Mouse (Mus musculus): Measurements from ENCODE around the gene Pax3.

The Pax3 gene

DNA sequence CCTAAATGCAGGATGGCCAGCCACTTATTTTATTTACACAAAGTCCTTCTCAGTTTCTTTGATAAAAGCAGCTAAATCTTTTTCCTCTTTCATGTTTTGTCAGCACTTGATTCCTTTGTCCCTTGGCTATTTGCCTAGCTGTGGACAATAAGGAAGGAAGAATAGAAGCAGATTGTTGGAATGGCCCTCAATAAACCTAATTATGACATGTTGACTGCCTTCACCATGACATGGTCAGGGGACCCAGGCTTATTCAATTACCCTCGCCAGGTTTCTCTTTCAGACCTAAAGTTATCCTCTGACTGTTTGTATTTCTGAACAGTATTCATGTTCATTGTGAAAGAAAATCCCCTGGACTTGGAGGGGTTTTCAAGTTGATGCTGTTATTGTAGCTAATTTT, 25.3 kb downstream of the Pax3 start:
- no peak for DNase-seq

GRCm38 (mm10) chr1:78170771-78171170, 26.2 kb downstream of the Pax3 start:
- no peak for DNase-seq

GRCm38 (mm10) chr1:78168796-78169195, 28.1 kb downstream of the Pax3 start:
- no peak for DNase-seq

GRCm38 (mm10) chr1:78167577-78168286, 29.2 kb downstream of the Pax3 start:
- no peak for DNase-seq

GRCm38 (mm10) chr1:78161745-78162144, 35.2 kb downstream of the Pax3 start:
- DNase-seq, result no peak

GRCm38 (mm10) chr1:78157930-78158329, 39.0 kb downstream of the Pax3 start:
- no peak for DNase-seq

DNA sequence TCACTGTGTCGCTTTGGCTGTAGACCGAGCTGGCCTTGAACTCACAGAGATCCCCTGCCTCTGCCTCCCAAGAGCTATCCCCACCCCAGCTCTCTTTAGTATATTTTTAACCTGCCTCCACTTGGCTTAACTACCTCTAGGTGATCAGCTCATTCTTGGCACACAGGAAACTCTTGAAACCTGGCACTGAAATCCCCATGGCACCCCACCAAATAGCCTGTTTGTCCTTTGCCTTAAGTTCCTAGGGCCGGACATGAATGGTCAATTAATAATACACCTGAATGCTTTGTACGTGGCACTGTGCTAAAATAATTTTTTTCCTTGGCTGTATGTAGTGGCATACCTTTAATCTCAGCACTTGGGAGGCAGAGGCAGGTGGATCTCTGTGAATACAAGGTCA, 41.1 kb downstream of the Pax3 start:
- DNase-seq, result no peak

GRCm38 (mm10) chr1:78148011-78148623, 48.8 kb downstream of the Pax3 start:
- no peak for DNase-seq

DNA sequence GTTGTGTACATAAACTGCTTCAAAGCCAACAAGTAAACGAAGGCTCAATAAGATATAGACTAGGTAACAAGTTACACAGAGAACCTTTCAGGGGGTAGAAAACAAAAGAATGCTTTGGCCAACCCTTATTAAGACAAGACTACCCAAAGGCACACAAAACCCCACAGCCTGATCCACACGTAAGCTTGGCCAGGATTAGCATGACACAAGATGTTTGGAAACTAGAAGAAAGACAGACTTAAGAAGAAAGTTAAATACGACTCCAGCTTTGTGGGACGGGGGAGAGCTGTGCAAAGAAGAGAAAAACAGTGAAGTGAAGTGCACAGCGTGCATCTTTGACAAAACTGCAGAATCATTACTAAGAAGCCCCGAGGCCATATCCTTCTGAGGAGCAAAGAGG, 53.5 kb downstream of the Pax3 start:
- DNase-seq, result no peak

- DNase-seq, result no peak
Observed at GRCm38 (mm10) chr1:78142912-78143311, 54.0 kb downstream of the Pax3 start.

DNA sequence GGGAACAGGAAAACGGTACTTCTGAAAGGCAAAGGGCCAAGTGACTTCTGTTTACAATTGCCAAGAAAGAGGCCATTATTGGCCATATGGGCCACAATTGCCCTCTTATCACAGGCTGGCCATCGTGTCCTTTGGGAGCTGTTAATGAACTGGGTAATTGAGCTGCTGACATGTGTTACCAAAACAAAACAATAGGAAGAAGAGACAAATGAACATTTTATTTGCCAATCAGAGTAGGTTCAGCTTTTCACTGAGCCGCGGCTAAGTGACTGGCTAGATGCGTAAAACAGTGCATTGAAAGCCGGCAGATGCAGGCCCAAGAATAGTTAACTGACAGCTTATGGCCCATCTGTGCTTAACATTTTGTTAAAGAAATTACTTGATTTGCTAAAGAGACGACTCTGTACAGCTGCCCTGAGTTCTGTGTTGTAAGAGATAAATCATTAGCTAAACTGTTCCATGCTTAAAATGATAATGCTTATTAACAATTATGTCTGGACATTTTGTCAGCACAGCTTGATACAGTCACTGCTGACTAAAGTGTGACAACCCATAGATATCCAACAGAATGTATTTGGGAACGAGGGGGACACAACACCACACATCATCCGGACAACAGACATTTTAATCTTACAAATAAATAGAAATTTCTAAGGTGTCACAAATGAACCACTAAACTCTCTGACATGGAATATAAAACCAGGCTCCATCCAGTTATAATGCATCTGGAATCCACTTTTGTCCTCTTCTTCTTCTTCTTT, 55.0 kb downstream of the Pax3 start:
- no peak for DNase-seq

DNA sequence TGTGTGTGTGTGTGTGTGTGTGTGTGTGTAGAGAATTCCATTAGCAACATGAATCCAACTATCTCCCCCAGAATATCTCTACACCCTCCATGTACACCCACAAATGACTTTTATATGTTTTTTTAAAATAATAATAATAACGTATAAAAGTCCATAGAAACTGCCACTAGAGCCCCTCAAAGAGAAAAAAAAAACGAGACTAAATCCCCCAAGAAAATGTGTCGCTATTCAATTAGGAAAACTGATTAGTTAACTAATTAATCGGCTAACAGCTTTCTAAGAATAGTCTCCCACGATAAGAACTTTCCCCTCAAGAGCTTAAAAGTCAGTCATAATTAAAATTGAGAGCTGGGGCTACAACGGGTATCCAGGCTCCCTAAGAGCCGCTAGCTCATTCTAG, 55.6 kb downstream of the Pax3 start:
- DNase-seq, result no peak

DNA sequence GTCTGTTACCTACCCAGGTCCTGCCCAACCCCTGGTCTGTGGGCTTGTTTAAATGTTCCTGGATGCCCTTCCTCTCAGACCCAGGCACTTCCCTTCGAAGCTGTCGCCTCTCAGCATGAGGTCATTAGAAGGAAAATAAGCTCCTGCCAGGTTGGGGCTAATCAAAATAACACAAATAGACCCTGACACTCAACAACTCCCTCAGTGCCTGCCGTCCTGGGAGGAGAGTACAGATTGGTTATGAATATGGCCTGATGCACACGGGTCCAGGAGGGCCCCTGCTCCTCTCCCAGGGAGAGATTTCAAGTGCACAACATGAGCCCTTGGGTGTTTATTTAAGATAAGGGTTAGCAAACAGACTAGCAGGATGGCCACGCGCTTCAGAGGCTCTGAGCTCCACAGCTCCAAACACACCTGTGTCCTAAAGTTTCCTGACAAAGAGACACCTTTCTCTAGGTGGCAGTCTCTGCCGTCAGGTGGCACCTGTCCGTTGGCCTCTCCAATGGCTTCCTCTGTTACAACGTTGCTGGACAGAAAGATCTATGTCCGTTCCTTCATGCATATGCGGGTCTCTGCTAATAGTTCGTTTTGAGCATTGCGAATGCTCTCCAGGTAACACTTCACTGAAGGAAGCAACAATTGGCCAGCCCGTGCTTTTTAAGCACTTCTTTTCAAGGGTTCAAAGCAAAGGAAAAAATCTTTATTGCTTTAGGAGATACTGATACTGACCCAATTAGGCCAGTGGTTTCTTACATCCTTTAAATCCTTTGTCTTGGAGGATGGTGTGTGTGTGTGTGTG, 56.2 kb downstream of the Pax3 start:
- DNase-seq, result no peak

- DNase-seq, result no peak
Observed at GRCm38 (mm10) chr1:78139287-78139686, 57.6 kb downstream of the Pax3 start.

- no peak for DNase-seq
Observed at GRCm38 (mm10) chr1:78129267-78129666, 67.7 kb downstream of the Pax3 start.

- no peak for DNase-seq
Observed at GRCm38 (mm10) chr1:78119899-78120560, 76.9 kb downstream of the Pax3 start.

GRCm38 (mm10) chr1:78116046-78116445, 80.9 kb downstream of the Pax3 start:
- no peak for DNase-seq

- DNase-seq, result no peak
Observed at GRCm38 (mm10) chr1:78110311-78110710, 86.6 kb downstream of the Pax3 start.

- no peak for DNase-seq
Observed at GRCm38 (mm10) chr1:78103511-78103910, 93.4 kb downstream of the Pax3 start.

DNA sequence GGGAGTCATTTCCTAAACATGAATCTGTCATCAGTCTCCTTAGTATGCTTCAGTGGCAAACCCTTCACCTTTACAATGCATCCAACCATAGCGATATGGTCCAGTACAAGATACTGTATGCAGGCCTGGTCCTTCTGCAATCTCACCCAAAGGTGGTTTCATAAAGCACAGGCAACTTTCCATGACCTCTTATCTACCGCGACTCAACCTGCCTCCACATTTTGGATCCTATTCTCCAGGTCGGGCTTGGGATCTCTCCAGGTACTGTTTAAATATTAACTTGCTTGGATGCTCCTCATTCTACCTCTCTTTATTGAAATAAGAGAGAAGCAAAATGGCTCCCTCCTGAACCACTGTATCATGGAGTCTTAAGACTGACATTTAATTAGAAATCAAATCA, 103.3 kb downstream of the Pax3 start:
- no peak for DNase-seq

- DNase-seq, result no peak
Observed at GRCm38 (mm10) chr1:78088646-78089045, 108.3 kb downstream of the Pax3 start.

- no peak for DNase-seq
Observed at GRCm38 (mm10) chr1:78081761-78082160, 115.2 kb downstream of the Pax3 start.

GRCm38 (mm10) chr1:78060850-78061249, 136.1 kb downstream of the Pax3 start:
- no peak for DNase-seq
